Mouse (Mus musculus) cerebellum, adult 8-10 months (tissue): Measurements from ENCODE around the gene Ctnnb1.

Source experiments
- DNase-seq: peaks from one replicate; pipeline ENCODE4 v3.0.0; 2022

Ctnnb1 gene

DNA sequence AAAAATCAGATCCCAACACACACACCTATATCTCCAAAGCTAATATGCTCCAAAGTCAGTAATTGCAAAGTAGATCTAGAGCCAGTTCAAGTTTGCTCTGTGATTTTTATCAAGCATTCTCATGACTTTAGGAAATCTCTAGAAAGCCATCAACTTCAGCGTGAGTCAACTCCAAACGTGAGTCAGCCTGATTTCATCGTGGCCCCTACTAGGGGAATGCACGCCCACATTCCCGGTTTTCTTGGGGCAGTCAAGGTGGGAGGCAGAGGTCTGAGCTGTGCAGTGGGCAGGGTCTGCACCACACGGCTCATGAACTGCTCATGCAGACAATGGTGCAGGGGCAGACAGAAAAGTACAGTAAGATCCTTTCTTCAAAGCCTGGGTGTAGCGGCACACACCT, 76.9 kb downstream of the Ctnnb1 start:
- DNase-seq = no peak
